Mouse (Mus musculus): Measurements from ENCODE around the gene Amotl1.
A peak's percentile ranks its signal among the peaks of the same experiment; 100 is the strongest.

Amotl1 gene

GRCm38 (mm10) chr9:14641310-14642067 lies 3.4 kb downstream of the Amotl1 start:
- DNase-seq (ENCODE audit: extremely low read depth, low read depth) = no peak

DNA sequence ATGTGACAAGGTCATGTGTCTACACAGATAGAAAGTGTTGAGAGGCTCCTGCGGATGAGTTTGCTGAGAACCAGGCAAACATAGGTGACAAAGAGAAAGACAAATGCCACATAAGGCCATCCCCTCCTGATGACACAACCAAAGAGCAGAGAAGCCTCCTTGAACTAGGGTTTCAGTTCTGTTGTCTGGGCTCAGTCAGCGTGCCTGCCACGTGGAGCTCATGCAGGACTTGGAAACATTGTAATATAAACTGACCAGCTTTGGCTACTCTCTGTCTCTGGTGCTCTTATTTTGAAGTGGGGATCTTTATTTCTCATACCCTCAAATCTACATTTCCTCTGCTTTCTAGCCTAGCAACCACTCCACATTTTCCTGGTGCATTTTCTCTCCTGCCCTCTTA lies 8.6 kb downstream of the Amotl1 start:
- no peak for DNase-seq (ENCODE audit: extremely low read depth, low read depth)

GRCm38 (mm10) chr9:14635551-14635950 lies 9.3 kb downstream of the Amotl1 start:
- DNase-seq (ENCODE audit: extremely low read depth, low read depth) = no peak

- DNase-seq (ENCODE audit: extremely low read depth, low read depth) = no peak
Measured at GRCm38 (mm10) chr9:14634155-14634554, 10.7 kb downstream of the Amotl1 start.

DNA sequence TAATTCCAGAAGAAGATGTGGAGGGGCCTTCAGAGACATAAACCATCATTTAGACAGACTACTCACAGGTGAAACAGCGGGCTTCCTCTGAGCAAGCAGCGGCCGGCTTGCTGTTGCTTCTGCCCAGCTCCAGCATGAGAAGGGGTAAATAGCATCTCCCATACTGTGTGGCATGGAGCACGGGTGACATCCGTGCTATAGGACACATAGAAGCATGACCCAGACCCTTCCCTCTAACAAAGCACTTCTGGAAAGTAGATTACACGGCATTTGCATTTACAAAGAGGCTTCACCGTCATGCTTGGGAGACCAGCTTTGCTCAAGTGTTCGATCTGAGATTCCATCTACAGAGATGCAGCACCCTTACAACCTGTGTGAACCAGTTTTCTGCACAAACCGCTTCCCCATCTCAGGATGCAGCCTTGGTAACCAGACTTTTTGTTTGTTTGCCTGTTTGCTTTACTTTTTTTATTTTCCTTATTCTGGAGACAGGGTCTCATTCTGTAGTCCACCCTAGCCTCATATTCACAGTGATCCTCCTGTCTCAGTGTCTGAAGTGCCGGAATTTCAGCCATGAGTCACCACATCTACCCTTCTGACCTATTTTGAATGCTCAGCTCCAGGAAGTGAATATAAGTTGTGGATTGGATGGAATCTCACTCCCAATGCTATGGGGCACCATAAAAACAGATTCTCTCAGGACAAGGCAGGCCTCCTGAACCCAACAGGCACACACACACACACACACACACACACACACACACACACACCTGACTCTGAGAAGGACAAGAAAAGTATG lies 12.3 kb downstream of the Amotl1 start:
- DNase-seq (ENCODE audit: extremely low read depth, low read depth) = no peak

GRCm38 (mm10) chr9:14631729-14632128 lies 13.1 kb downstream of the Amotl1 start:
- DNase-seq (ENCODE audit: extremely low read depth, low read depth) = no peak

DNA sequence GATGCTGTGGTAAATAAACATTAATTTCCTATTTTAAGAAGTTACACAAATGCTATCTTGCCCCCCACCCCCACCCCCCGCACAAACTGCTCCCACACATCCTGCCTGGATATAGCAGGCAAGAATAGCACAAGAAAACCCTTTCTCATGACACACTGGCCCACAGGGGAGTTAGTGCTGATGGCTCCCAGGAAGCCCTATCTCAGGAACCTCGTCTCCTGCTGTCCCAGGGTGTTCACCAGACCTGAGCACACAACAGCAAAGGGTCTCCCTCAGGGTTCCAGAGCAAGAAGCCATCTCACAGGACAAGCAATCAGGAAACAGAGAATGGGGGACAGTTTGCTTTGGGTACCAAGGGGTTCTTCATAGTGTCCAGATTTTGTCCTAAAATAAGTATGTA lies 17.3 kb downstream of the Amotl1 start:
- DNase-seq (ENCODE audit: extremely low read depth, low read depth) = no peak

GRCm38 (mm10) chr9:14625961-14626360 lies 18.9 kb downstream of the Amotl1 start:
- DNase-seq (ENCODE audit: extremely low read depth, low read depth) = no peak

- no peak for DNase-seq (ENCODE audit: extremely low read depth, low read depth)
Measured at GRCm38 (mm10) chr9:14625024-14625423, 19.8 kb downstream of the Amotl1 start.

DNA sequence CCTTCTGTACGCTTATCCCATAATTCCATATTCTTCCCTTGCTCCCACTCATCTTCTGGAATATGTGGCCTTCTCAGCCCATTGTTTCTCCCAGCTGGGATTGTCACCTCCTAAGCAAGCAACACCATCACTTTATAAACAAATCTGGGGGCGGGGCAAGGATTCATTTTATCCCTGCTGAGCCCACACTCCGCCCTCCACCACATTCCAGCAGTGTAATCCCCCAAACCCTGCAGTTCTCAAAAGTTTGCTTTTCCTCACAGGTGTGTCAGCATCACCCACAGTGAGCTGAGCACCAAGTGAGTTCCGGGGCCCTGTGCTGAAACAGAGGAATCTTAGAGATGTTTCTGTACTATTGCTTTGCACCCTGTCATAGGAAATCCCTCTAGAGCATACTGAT lies 20.9 kb downstream of the Amotl1 start:
- no peak for DNase-seq (ENCODE audit: extremely low read depth, low read depth)

- no peak for DNase-seq (ENCODE audit: extremely low read depth, low read depth)
Measured at GRCm38 (mm10) chr9:14623250-14623649, 21.6 kb downstream of the Amotl1 start.

DNA sequence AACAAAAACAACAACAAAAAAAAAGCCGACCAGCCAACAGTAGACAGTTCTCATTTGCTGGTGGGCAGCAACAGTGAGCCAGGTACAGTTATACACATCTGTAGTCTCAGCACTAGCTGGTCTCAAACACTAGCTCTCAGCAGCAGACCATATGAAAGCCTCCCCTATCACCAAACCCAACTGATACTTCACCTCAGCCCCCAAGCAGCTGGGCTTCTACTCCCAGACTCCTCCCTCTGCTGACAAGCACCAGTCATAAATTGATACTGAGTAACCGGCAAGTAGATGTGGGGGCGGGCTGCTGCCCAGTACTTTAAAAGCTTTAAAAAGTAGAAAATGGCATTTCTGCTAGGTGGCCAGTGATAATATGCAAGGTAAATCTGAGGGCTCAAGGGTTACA lies 22.0 kb downstream of the Amotl1 start:
- no peak for DNase-seq (ENCODE audit: extremely low read depth, low read depth)

- no peak for DNase-seq (ENCODE audit: extremely low read depth, low read depth)
Measured at GRCm38 (mm10) chr9:14620107-14620506, 24.7 kb downstream of the Amotl1 start.

DNA sequence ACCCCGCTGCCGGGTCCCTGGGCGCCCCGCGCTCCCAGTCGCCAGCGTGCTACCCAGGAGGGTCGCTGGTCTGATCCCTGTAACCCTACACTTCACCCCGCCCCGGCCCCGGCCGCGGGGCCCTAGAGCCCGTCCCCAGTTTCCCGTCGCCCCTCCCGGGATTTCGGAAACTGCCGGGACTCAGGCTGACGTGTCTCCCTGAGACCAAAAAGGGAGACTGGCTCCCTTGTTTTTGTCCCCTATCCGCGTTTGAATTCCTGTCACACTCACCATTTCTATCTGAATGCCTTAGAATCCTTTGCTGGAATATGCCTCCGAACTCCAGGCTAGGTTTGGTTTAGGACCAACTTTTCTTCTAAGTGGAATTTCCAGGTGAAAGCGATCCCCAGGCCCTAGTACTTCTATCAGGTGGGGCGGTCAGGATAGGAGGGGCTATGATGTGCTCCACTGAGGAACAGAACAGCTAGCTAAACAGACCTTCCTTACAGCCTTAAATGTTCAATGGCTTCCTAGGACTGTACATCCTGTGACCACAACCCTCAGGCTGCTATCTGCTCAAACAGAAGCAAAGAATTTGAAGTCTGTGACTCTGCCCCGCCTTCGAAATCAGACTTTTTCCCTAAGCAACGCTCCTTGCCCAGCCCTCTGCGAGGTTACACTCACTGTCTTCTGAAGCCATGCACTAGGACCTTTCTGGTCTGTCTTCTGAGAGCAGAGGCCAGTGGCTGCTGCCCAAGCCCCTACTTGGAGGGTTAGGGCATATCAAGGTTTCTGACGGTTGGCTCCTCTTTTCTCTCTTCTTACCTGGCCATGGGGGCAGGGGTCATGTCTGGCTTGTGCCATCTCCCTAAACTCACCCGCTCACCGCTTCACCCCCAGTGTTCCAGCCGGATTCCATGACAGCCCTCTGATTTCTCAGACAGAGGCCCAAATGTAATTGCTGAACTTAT lies 29.6 kb downstream of the Amotl1 start:
- no peak for DNase-seq (ENCODE audit: extremely low read depth, low read depth)

DNA sequence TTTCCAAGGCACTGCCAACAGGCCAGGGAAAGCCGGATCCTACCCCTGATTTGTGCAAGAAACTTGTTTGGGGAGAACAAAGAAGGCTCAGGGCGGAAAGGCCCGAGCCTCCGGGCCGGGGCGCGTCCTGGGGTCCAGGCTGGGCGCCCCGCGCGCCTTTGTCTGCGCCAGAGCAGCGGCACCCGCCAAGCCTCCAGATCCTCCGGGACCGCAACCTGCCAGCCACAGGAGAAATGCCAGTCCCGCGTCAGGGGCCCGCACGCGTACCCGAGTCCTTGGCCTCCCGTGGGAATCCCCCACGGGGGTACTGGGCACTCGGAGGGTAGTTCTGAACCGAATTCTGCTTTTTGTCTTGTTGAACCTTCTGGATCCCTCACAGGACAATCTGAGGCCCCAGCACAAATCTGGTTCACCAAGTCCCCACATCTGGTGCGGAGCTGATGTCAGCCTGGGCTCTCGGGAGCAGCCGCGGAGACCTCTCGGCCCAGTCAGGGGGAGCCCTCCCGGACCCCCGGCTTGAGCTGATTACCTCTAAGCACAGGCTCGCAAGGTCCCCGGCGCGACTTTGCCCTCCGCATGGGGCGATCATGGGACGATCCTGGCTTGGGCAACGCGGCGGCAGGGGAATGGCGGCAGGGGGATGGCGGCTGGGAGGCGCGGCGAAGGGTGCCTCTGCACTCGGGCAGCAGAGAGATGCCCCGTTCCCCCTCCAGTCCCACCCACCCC lies 30.5 kb downstream of the Amotl1 start:
- DNase-seq (ENCODE audit: extremely low read depth, low read depth) = no peak

- no peak for DNase-seq (ENCODE audit: extremely low read depth, low read depth)
Measured at GRCm38 (mm10) chr9:14613308-14614204, 31.3 kb downstream of the Amotl1 start.

DNA sequence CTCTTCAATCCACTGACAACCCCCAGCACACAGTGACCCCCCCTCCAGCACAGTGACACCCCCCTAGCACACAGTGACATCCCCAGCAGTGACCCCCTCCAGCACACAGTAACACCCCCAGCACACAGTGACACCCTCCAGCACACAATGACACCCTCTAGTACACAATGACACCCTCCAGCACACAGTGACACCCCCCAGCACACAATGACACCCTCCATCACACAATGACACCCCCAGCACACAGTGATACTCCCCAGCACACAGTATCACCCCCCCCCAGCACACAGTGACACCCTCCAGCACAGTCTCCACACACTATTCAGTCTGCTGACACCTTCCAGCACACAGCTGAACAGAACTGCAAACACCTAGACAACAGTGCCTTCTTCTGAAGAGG lies 32.3 kb downstream of the Amotl1 start:
- no peak for DNase-seq (ENCODE audit: extremely low read depth, low read depth)

GRCm38 (mm10) chr9:14608521-14608920 lies 36.3 kb downstream of the Amotl1 start:
- no peak for DNase-seq (ENCODE audit: extremely low read depth, low read depth)

DNA sequence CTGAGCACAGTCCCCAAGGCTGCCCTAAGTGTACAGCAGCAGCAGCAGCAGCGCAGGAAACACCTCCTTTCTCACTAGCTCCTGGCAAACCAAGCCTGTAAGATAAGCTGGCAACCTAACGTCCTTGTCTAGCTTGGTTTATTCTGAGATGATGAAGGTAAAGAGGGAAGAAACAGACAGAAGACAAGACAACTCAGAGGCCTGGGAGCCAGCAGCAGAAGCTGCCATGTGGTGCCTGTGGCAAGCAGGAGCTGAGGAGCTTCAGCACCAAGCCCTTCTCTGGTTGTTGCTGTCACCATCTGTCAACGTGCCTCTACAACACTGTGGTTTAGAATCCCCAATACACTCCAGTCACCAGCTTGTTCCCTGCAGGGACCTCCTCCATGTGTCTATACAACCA lies 37.4 kb downstream of the Amotl1 start:
- DNase-seq (ENCODE audit: extremely low read depth, low read depth) = no peak

DNA sequence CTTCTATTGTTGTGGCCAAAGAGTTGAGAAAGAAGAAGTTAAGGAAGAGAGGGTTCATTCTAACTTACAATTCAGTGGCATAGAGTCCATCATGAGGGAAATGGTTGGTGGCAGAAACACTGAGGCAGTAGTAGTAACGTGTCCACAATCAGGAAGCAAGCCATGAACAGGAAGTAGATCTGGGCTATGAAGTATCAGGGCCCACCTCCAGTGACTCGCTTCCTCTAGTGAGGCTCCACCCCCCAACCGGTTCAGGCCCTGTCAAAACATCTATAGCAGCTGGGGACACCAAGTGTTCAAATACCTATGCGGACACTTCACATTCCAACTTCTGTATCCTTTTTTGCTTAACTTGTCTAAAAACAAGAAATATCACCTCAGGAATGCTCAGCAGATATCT lies 38.9 kb downstream of the Amotl1 start:
- peak; percentile 8 for DNase-seq (ENCODE audit: extremely low read depth, low read depth)
